Mouse (Mus musculus) lung, adult 2 months (tissue): ENCODE data around the gene Snx25. TPM values are rescaled to one million over a fixed set of nuclear protein-coding genes. Genes with fewer than 3 reads are reported as not detected.
A peak's percentile ranks its signal among the peaks of the same experiment; 100 is the strongest.

Experiments
- DNase-seq: peaks from one replicate; pipeline ENCODE4 v3.0.0; 2022
- H3K4me1 ChIP-seq: fragments of 200-500 bp; 2 replicates; pipeline ENCODE4 v1.6.1; 2011; ENCODE audit warnings: low read length; ENCODE audit not compliant: control insufficient read depth, insufficient read depth
- H3K4me3 ChIP-seq: fragments of 200-500 bp; replicated peaks from 2 replicates; pipeline ENCODE3; 2011; ENCODE audit warnings: low read depth, mild to moderate bottlenecking, control low read depth, low read length; ENCODE audit errors: extremely low read depth
- CTCF ChIP-seq: fragments of 200-500 bp; IDR thresholded peaks from 2 replicates; pipeline ENCODE4 v1.5.1; 2011; ENCODE audit warnings: mild to moderate bottlenecking, low read length, control low read depth; ENCODE audit not compliant: insufficient read depth
- POLR2A ChIP-seq: fragments of 200-500 bp; IDR thresholded peaks from 2 replicates; pipeline ENCODE4 v1.6.1; 2011; ENCODE audit warnings: low read depth, mild to moderate bottlenecking, control low read depth, low read length, borderline replicate concordance; ENCODE audit errors: extremely low read depth
- WGBS: fragments of 180-500 bp; shearing (Covaris S2); methylation state at CpG from one replicate; pipeline ENCODE4 v1.1.7; 2018; 5-methylcytosine and 5-hydroxymethylcytosine counted together
- polyA plus RNA-seq: library from polyadenylated mRNA; depleted of rRNA; stranded (reverse); fragments of >200 nt; gene quantifications from 2 replicates; pipeline ENCODE4 v1.2.3, GENCODE M21; 2012

The Snx25 gene
- polyA plus RNA-seq, 1 experiment = 23.7 TPM

DNA sequence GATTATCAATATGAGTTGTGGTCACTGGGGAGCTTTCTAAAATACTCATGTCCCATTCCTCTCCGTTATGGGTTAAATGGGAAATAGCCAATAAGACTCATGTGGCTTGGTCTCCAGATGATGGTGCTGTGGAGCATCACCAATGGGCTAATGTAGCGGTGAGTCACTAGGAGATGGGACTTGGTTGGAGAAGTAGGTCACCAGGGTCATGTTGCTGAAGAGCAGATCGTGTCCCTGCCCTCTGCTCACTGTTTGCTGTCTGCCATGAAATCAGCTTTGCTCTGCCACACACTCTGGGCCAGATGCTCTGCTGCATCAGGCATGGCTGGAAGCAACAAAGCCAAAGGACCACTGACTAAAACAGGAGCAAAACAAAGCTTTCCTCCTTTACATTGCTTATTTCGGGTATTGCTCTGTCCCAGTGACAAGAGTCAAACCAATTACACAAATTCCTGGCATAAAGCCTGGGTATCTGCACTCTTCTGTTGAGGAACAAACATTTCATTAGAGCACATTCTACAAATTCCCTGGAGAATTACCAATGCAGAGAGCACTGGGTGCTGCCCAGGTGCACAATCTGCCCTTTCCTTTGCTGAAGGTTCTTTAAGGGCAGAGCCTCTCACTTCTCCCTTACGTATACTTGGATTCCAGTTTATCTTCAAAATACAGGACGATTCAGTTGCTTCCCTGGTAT lies 59.1 kb downstream of the Snx25 start:
- Histone ChIP-seq H3K4me1 (peaks cover 2% of the 10 kb centered on the region), H3K4me3 (no peak overlapping the region)
- 60% methylated on average over 6 of the region's 6 CpGs for WGBS
- TF ChIP-seq POLR2A = no peak
- TF ChIP-seq CTCF = 0 out of 2 replicates have a peak, but pooled peaks have one; percentile 5
- DNase-seq = no peak

DNA sequence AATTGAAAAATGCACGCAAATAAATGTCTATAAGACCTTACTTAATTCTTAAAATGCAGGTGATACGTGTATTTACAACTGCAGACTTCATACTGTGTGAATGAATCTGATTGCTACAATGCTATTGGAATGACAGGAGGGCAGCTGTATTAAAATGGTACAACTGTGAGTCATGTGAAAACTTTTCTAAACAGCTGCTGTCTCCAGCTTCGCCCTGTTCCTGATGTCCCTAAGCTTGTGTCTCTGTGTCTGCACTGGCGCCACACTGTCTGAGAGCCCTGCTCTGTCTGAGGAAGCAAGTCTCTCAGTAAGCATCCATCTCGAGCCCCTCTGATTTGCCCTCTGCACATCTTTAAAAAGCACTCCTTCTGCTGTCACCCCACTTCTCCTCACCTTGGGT lies 68.8 kb downstream of the Snx25 start:
- no peak for TF ChIP-seq POLR2A
- no peak for TF ChIP-seq CTCF
- Histone ChIP-seq H3K4me1 (no peaks in the 10 kb centered on the region), H3K4me3 (no peak overlapping the region)
- 82% methylated on average over 5 of the region's 5 CpGs for WGBS
- DNase-seq = no peak

- 46% methylated on average over 2 of the region's 2 CpGs for WGBS
- TF ChIP-seq POLR2A = no peak
- no peak for TF ChIP-seq CTCF
- H3K4me3 ChIP-seq = no peak overlapping the region
Observed at GRCm38 (mm10) chr8:46081030-46081429, 70.9 kb downstream of the Snx25 start.

DNA sequence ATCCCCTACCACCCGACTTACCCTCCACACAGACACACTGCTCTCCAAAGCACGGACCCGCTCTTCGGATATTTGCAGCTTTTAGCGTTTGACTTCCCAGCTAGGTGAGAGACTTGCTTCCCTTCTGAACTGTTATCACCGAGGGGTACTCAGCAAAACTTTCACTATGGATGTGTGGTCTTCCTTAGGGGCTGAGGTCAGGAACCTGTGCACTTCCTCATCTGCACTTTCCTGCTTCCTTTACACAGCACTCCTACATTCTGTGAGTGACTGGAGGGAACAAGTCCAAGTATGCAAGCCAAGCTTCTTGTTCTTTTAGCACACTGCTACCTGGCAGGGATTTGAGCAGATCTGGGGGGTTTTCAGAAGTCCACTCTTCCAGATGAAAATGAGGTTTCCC lies 73.1 kb downstream of the Snx25 start:
- WGBS = 65% methylated on average over 6 of the region's 6 CpGs
- peaks cover 15% of the 10 kb centered on the region for H3K4me1 ChIP-seq

More at GRCm38 (mm10) chr8:46081030-46081429, 70.9 kb downstream of the Snx25 start:
- no peak for DNase-seq
- peaks cover 3% of the 10 kb centered on the region for H3K4me1 ChIP-seq

GRCm38 (mm10) chr8:46075223-46075622 lies 76.7 kb downstream of the Snx25 start:
- H3K4me3 ChIP-seq = no peak overlapping the region
- no peak for TF ChIP-seq CTCF
- no peak for TF ChIP-seq POLR2A
- 58% methylated on average over 5 of the region's 5 CpGs for WGBS
- peak; percentile 70 for DNase-seq
- H3K4me1 ChIP-seq = peaks cover 19% of the 10 kb centered on the region

More for the DNA sequence above, 73.1 kb downstream of the Snx25 start:
- DNase-seq = no peak
- no peak for TF ChIP-seq CTCF
- no peak overlapping the region for H3K4me3 ChIP-seq

DNA sequence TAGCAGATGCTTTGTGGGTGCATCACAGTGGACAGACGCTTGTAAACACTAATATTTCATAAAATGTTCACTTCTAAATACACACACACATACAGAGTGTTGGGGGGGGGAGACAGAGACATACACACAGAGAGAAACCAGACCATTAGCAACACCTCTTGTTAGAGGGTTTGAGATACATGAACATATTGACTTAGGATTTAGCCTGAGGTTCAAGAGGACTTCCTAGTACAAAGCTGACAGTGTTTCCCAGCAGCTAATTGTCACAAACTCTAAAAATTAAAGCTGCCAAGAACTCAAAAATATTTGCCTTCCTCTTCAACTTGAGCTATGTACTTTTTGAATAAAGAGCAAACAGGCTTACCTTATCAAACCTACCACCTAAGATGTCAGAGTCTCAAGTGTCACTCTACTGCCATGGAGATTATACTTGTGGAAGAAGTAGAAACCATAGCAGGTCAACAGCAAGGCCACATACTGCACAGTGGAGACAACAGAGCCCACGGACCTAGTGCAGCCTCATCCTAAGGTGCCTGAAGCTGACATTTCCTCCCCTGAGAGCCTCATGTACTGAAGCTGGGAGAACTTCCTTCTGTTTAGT lies 78.3 kb downstream of the Snx25 start:
- Histone ChIP-seq H3K4me3 (no peak overlapping the region), H3K4me1 (peaks cover 19% of the 10 kb centered on the region)
- no peak for DNase-seq
- WGBS = 56% methylated on average over 2 of the region's 2 CpGs
- TF ChIP-seq POLR2A = no peak
- no peak for TF ChIP-seq CTCF

DNA sequence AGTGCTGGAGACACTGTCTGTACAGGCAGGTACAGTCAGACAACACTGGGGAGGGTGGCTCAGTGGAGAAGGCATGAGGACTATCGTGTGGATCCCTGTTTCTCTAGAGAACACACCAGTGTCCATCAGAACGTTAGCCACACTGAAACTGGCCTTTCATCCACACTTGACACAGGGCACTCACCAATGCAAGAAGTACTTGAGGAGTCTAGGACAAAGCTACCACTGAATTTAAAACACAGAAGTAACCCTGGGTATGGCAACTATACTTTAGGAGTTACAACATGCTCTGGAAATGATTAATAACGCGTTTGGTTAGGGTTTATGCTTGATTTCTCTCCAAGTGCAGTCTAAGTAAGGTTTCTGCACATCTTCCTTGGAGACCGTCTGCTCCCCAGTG lies 79.2 kb downstream of the Snx25 start:
- Histone ChIP-seq H3K4me1 (peaks cover 19% of the 10 kb centered on the region), H3K4me3 (no peak overlapping the region)
- TF ChIP-seq POLR2A (no peak), CTCF (no peak)
- WGBS = 61% methylated on average over 5 of the region's 5 CpGs
- DNase-seq = no peak

- Histone ChIP-seq H3K4me1 (no peaks in the 10 kb centered on the region), H3K4me3 (no peak overlapping the region)
- no peak for DNase-seq
- 63% methylated on average over 13 of the region's 13 CpGs for WGBS
- TF ChIP-seq POLR2A = no peak
- no peak for TF ChIP-seq CTCF
Observed at GRCm38 (mm10) chr8:46040260-46040659, 111.7 kb downstream of the Snx25 start.

DNA sequence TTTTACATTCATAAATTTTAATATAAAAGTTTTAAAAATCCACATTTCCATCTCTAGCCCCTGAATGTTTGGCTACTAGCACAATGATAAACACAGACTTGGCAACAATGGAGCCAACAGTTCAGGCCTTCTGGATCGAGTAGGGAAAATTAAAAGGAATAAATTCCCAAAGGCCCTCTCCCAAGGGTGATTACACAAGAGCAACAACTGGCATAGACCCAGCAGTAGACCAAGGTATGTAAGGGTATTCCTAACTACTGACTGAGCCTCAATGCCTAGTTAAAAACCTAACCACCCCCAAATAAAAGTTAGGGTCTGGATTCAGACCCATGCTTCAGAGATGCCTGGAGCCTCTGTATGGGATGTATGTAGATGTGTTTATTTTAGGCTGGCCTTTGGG lies 112.3 kb downstream of the Snx25 start:
- TF ChIP-seq CTCF (no peak), POLR2A (no peak)

DNA sequence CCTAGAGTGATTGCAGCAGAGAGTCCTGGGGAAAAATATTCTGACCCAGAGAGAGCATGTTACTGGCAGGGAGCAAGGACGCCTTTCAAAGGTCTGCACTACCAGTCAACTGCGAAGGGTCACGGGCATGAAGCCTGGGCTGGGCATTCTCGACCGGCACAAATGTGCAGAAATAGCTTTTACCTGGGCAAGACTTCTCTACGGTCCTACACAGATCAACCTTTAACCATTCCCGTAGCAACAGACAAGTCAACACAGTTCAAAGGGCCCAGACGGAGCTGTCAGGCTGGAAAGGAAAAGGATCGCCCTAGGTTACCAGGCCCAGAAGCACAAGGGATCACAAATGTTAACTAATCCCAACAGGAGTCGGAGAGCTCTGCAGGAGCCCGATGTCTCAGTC lies 115.7 kb downstream of the Snx25 start:
- no peak for DNase-seq
- TF ChIP-seq CTCF (no peak), POLR2A (no peak)
- H3K4me3 ChIP-seq = no peak overlapping the region
- no peaks in the 10 kb centered on the region for H3K4me1 ChIP-seq
- 78% methylated on average over 11 of the region's 11 CpGs for WGBS

More for the DNA sequence above, 112.3 kb downstream of the Snx25 start:
- Histone ChIP-seq H3K4me3 (no peak overlapping the region), H3K4me1 (no peaks in the 10 kb centered on the region)
- DNase-seq = no peak
- 19% methylated on average over 1 of the region's 1 CpGs for WGBS
